18 mouse cellular contexts compared by ENCODE assay signal in the genomic region with DNA sequence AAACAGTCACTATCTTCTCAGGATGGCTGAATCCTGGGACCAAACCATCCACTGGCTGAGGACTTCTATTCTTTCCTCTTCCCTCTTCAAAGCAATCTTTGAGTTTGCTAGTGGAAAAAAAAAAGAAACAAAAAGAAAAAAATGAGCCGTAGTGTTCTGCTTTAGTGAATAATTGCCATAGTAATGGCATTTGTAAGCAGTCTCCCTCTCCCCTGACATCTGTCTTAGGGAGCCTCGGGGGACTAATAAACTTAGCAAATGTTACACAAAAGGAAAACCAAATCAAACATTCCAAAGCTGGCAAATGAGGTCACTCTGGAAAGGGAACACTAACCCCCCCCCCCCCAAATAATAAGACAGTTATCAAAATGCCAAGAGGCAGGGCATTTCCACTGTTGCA.
"Had no signal": no experiment of that assay in that cellular context is flagged by ENCODE, and none has a peak within 500 bp of the region (broad histone marks: within the 10 kb centered on the region; RNA-seq: fewer than 3 reads in every experiment).

No protein-coding gene starts in this region.

- H3K9me3 ChIP-seq: kidney, embryonic 15.5 days; limb, embryonic 15.5 days; lung, embryonic 15.5 days; midbrain, embryonic 13.5 days; neural tube, embryonic 12.5 days had no signal

- H3K4me2 ChIP-seq: kidney, embryonic 15.5 days; limb, embryonic 15.5 days; liver, embryonic 11.5 days; lung, embryonic 15.5 days; midbrain, embryonic 13.5 days; neural tube, embryonic 12.5 days had no signal

- ATAC-seq: midbrain, embryonic 13.5 days had no signal

- H3K27ac ChIP-seq: kidney, embryonic 15.5 days; limb, embryonic 15.5 days; liver, embryonic 14.5 days; lung, embryonic 15.5 days; midbrain, embryonic 13.5 days; neural tube, embryonic 12.5 days had no signal

- H3K36me3 ChIP-seq: kidney, embryonic 15.5 days; limb, embryonic 15.5 days; lung, embryonic 15.5 days; midbrain, embryonic 13.5 days; neural tube, embryonic 12.5 days had no signal

- H3K27me3 ChIP-seq: kidney, embryonic 15.5 days; limb, embryonic 15.5 days; lung, embryonic 15.5 days; midbrain, embryonic 13.5 days; neural tube, embryonic 12.5 days had no signal

- H3K4me1 ChIP-seq: kidney, embryonic 15.5 days; limb, embryonic 15.5 days; lung, embryonic 15.5 days; midbrain, embryonic 13.5 days; neural tube, embryonic 12.5 days had no signal

- DNase-seq: kidney, adult 11 months; kidney, adult 8-10 months; kidney, postnatal 10 days; kidney, postnatal 4 days; lung, adult 18-20 months; lung, postnatal 10 days; lung, postnatal 4 days; retina, postnatal 1 day; right cerebral cortex, postnatal 25 days; thymus, adult 18-20 months; thymus, postnatal 36 days had no signal

- H3K9ac ChIP-seq: kidney, embryonic 15.5 days; limb, embryonic 15.5 days; liver, embryonic 14.5 days; lung, embryonic 15.5 days; midbrain, embryonic 13.5 days; neural tube, embryonic 12.5 days had no signal

- H3K4me3 ChIP-seq: kidney, embryonic 15.5 days; limb, embryonic 15.5 days; lung, embryonic 15.5 days; midbrain, embryonic 13.5 days; neural tube, embryonic 12.5 days had no signal
